Mouse (Mus musculus) adrenal gland, adult 8-10 months (tissue): ENCODE measurements around the gene Dnmbp. TPM values are rescaled to one million over a fixed set of nuclear protein-coding genes. Genes with fewer than 3 reads are reported as not detected.
"Not testable (repeated sequence)": the region's sequence is repeated elsewhere in the genome, so short reads cannot be mapped to it uniquely, and the experiment has no call there.

ENCODE experiments used
- DNase-seq: peaks from one replicate; pipeline ENCODE4 v3.0.0; 2022
- total RNA-seq, 4 experiments: library from RNA; stranded (reverse); gene quantifications; 2 replicates each; pipeline ENCODE4 v1.2.4; 2022

The Dnmbp gene
- total RNA-seq: 10 to 100 TPM; 15.2 to 24.8 (median 20.3) TPM

DNA sequence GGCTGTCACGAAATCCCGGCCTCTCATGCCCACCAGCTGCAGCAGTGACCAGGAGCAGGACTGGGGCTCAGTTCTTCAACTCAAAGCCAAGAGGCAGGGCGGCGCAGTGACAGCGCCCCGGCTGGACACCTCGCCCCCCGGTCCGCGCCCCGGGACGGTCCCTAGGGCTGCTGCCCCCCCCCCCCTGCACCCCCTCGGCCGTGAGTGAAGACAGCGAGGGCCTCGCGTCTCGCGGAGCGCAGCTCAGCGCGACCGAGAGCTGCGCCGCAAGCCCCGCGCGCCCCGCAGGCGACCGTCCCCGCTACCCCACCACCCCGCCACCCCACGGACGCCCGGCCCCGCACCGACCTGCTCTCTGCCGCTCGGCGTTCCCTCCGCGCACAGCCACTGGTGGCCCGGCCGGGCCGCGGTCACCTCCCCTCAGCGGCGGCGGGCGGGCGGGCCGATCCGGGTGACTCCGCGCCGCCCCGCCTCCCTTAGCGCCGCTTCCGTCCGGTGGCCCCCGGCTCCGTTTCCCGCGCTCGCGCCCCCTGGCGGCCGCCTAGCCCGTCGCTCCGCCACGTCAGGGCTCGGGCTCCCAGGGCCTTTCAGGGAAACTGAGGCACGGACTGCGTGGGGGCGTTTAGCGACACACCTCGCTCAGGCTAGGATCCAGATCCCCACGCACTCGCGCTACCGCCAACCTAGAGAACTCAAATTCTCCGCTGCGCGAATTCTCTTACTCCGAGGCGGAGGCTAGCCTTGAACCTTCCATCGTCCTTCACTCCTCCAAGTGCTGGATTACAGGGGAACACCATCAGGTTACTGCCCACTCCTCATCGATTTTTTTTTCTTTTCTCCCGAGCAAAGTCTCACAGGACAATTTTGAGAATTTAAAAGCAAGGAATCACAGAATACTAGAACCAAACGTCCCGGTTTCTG is at the start of gene Dnmbp:
TSS of gene Dnmbp (minus strand) at position 423 of the 921 bp plus-strand sequence.
- DNase-seq: peak; percentile 58

DNA sequence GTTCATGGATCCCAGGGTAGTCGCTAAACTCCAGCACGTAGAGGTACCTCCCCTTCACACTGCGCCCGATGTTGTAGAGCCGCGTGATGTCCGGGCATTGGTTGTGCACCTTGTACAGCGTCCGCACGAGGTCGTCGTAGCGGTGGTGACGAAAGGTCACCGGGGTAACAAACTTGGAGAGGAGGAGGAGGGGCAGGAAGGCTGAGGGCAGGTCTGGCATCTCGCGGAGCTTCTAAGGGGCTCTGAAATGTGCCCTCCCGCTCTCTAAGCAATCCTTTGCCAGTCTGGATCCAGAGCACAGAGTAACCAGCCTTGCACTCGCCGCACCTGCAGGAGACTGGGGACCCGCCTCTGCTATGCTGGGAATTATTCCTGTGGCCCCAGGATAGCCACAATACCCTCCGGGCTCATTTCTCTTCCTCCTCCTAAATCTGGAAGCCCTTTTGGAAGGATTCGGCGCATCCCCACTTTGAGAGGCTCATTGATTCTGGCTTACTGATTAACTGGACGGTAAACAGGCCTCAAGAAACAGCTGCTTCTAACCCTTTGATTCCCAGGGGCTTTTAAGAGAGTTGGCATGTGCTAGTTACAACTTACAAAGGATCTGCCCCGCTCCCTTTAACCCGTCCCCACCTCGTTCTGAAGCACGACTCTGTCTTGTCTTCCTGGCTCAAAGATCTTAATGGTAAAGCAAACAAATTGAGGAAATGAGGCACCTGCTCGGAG is 46.2 kb upstream of the Dnmbp start, which contains the start of gene Cpn1:
TSS of gene Cpn1 (minus strand) at position 488 of the 726 bp plus-strand sequence.
- no peak for DNase-seq

DNA sequence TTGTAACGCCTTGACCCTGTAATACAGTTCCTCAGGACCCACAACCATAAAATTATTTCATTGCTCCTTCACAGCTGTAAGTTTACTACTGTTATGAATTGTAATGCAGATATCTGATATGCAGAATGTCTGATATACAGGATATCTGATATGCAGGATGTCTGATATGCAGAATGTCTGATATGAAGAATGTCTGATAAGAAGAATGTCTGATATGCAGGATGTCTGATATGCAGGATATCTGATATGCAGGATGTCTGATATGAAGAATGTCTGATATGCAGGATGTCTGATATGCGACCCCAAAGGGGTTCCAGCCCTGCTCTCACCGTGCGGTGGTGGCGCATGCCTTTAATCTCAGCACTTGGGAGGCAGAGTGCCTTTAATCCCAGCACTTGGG is 42.0 kb upstream of the Dnmbp start:
- DNase-seq: no peak

DNA sequence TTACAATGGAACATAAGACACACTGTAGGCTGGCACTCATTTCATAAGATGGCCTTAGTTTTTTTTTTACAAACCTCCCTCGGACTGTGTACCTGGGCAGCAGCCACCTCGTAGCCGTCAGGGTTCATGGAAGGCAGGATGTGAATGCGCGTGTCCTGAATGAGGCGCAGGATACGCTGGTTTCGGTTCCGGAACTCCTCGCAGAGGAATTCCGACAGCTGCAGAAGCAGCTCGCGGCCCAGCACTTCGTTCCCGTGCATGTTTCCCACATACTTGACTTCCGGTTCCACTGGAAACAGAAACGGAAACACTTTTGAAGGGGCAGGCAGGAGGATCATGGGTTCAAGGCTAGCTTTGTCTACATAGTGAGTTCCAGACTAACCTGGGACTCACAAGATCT is 40.7 kb upstream of the Dnmbp start:
- DNase-seq: no peak

DNA sequence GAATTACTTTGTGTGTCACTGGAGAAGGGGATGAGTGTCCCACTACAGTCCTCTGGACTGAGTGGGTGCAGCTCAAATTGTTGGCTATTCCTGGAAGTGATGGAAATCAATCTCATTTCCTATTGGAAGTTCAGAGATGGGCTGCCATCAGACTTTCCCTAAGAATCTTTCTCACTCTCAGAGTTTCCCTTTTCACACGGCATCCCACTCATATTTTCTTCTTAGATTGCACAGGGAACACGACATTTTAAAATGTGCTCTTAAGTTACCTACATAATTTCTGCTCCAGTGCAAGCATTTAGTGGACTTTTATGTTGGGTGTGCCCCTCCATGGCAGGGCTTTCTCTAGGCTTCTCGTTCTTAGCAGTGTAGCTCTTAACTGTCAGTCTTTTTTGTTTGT is 37.8 kb upstream of the Dnmbp start:
- DNase-seq: no peak

DNA sequence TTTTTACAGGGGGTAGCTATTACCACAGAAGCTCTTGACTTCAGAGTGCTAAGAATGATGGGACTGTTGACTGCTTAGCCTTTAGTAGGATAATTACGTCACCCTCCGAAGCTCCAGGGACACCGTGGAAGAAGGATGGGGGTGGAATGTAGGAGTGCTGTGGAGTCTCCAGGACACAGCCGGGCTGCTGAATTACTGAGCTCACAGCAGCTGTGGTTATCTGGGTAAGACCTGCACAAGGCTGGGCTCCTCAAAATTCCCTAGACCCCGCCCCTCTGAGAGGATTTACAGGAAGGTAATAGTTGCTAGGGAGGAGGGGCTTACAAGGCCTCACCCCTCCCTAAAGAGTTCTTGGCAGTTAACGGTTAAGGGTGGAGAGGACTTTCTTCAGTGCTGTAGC is 36.7 kb upstream of the Dnmbp start:
- DNase-seq: no peak

DNA sequence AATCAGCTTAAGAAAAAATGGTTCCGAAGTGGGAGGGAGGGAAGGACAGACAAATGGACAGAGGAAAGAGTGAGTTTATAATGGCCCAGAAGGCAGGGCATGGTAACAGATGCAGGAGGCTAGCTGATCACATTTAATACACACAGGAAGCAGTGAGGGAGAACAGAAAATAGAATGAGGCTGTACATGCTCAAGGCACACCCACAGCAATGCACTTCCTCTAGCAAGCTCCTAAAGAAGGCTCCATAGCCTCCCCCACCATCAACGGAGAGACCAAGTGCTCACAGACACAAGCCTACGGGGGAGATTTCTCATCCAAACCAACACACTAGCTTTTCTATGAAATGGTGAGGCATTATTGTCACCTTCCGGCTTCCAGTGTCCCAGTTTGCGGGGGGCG is 34.2 kb upstream of the Dnmbp start:
- no peak for DNase-seq

DNA sequence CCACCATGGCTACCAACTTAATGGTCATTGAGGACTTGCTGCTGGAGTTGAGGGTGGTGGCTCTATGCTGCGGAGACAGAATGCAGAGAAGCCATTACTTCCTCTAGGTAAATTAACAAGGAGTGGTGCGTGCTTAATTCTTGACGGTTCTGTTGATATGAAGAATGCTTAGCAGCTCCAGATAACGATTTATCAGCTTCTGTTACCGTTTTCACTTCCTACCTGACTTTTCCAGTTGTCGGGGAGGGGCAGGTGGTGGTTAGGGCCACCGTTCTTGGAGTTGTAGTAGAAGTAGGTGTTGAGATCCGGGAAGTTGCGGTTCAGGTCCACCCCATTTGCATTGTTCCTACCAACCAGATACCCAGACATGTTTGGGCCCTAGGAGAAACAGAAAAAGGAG is 33.7 kb upstream of the Dnmbp start:
- no peak for DNase-seq

DNA sequence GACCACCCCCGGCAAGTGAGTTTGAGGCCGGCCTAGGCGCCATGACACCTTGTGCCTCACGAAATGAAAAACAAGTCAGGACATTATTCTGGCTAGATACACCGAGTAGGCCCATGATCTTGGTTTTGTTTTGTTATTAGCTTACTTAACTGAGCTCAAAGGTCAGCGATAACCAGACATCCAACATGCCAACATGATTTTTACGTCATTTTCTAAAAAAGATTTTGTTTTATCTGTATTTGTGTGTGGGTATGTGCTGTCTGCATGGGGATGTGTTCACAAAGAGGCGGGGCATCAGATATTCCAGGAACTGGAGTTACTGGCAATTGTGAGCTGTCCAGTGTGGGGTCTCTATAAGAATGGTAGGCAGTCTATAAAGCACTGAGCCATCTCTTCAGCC is 32.1 kb upstream of the Dnmbp start:
- no peak for DNase-seq

DNA sequence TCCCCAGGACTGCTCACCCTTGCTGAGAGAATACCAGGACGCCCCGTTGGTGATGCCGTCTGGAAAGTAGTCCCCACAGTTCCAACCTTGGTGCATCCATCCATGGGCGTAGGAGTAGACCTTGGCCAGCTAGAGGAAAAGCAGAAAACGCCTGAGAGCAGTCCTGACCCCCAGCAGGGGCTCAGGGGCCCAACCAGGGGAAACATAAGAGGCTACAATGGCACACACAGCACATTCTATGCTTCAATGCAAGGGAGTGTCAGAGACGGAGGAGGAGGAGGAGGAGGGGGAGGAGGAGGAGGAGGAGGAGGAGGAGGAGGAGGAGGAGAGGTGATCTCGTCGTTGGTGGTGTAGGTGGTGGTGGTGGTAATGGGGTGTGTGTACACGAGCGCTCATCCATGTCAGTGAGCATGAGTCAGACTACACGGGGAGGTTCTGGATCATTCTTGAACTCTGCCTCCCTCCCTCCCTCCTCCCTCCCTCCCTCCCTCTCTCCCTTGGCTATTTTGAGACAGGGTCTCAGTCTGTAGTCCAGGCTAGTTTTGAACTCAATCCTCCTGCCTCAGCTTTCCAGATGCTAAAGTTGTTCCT is 28.5 kb upstream of the Dnmbp start:
- DNase-seq: no peak

DNA sequence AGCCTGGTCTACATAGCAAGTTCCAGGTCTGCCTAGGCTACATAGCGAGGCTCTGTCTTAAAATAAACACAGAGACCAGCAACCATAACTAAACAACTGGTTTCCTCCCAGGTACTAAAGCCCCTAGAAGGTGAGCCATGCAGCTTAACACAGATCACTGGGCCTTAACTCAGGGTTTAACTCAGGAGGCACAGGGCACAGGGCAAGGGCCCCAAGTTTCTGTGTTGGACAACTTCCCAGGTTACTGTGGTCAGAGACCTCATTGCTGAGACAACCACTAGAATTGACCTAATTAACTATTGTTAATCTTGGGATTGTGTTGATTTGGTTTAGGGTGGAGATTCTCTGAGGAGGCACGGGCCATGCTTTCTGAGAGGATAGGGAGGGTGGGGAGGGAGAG is 26.5 kb upstream of the Dnmbp start:
- no peak for DNase-seq

DNA sequence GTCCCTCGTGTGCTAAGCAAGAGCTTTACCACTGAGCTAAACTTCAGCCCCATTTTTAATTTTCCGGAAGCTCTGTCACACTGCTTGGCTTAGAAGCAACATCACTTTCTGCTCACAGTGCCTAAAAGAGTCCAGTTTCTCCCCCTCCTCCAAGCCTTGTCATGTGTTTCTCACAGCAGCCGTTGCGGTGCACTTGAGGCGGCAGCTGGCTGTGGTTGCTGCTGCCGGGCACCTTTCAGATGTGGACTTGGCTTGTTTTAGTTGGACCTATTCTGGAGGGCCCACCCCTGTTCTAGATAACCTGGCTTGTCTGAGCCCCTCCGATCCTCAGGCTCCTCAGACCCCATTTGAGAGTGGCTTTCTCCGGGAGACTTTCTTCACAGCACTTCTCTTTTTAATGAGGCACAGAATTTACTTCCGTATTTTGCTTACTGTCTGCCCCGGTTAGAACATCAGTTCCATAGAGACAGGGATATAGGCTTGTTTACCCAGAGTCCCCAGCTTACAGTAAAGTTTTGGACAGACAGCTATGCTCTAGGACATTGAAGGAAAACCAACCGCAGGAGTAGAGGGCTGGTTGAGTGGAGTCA is 25.6 kb upstream of the Dnmbp start:
- DNase-seq: no peak

DNA sequence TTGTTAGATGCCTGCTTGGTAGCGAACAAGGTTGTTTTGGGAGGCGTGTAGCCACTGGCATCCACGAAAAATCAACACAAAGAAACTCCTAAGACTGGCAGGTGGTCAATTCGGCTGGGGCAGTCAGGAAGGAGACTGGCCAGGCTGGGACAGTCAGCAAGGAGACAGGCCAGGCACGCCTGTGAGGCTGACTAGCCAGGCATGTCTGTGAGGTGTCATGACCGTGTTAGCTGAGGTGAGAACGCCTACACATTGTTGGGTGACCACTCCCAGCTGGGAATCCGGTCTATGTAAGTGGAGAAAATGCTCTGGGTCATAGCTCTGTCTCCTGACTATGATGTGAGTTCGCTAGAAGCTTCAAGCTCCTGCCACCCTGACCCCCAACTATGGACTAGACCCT is 22.8 kb upstream of the Dnmbp start:
- DNase-seq: no peak

DNA sequence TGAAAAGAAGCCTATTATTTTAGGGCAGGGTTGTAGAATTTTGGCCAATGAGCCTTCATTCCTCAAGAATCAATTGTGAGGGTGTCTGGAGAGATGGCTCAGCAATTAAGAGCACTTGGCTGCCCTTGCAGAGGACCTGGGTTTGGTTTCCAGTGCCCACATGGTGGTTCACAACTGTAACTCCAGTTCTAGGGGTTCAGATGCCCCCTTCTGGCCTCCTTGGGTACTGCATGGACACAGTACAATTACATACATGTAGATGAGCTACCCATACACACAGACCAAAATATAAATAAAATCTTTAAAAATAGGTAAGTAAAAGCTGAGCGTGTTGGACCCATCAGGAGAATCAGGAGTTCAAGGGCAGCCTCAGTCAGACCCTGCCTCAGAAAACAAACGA is 21.2 kb upstream of the Dnmbp start:
- DNase-seq: no peak

DNA sequence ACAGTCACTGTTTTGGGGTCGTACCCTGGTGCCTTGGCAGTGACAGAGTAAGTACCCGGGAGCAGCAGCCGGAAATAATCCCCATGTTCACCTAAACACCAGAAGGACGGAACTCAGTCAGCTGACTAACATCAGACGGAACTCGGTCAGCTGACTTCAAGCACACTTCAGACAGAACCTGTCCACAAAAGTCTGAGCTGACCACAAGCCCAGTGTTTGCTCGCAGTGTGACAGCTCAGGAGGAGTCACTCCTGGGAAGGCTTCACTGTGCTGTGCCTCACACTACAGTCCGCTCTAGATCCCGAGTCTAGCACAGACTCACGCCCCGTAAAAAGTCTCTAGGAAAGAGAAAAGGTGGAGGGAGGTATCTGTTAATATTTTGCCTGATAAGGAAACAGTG is 20.0 kb upstream of the Dnmbp start:
- DNase-seq: no peak

DNA sequence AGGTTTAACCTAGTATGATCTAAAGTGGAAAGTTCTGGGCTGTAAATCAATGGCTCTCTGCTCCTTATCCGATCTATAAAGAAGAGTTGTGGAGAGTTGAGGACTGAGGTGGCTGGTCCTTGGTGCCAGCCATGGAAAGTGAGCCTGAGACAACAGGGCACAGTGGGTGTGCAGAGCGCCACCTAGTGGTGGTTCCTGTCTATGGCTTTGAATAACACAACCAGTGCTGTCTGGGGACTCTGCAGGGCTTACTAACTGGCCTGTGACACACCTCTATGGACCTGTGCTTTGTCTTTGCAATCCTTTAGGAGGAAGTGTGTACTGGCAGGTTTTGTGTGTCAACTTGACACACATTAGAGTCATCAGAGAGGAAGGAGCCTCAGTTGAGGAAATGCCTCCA is 19.2 kb upstream of the Dnmbp start:
- DNase-seq: peak; percentile 45

DNA sequence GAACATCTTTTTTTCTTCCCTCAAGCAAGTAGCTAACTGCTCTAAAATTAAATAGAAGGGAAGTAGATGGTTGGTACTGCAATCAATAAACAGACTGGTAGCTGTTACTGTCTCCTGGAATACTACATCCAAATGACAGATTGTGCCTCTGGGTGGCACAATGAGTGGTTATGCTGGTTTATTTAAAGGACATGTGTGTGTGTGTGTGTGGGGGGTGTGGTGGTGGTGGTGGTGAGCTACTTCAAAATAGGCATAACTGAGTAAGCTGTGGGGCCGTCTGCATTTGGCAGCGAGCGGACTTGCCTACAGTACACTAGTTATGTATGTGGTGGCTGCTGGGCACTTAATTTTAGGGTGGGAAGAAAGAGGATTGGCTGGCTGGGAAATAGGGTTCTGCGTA is 17.9 kb upstream of the Dnmbp start:
- no peak for DNase-seq

DNA sequence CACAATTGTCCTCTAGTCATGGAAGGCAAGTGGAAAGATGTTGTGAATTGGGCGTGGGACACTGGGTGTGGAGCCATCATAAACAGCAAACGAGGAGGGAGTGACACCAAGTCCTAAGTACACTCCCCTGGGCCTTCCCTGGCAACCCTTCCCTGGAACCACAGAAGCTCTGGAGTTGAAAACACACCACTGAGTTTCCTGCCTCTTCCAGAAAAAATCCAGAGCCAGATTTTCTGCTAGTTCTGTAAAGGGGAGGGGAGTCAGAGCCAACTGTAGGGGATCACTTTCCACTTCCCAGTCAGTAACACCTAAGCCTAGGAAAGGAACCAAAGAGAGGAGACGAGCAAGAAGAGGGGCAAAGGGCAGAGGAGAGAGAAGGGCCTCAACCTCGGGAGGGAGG is 17.4 kb upstream of the Dnmbp start:
- no peak for DNase-seq

DNA sequence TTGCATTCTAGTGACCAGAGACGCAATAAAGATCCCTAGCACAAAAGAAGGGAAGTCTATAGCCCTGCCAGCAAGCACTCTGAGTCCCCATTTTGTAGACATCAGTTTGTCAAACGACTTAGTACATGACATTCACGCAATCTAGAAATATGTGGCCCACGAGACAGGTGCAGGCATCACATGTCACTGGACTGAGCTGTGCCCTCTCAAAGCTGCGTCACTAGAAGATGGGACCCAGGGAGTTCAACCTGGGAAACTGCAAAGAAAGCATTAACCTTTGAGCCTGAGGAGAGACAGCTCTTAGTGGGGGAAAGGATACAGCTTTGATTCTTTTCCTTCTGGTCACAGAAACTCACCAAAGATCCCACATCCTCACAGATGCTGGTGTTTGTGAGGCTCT is 15.3 kb upstream of the Dnmbp start:
- no peak for DNase-seq

DNA sequence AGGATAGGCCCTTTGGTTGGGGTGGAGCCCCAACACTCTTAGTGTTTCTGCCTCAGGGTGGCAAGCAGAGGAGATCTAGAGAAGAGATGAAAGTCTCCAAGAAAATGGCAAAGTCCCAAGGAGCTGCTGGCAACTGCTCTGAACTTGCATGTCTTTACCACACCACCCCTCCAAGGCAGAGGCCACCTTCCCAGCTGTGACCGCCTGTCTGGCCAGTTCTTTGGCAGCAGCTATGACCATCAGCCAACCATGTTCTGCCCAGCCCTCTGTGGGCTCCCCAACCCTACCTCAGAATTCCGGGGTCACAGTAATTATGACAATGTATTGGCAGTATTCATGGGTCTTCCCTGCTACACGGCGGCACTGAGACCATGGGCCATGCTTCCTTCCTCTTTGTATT is 14.9 kb upstream of the Dnmbp start:
- no peak for DNase-seq

DNA sequence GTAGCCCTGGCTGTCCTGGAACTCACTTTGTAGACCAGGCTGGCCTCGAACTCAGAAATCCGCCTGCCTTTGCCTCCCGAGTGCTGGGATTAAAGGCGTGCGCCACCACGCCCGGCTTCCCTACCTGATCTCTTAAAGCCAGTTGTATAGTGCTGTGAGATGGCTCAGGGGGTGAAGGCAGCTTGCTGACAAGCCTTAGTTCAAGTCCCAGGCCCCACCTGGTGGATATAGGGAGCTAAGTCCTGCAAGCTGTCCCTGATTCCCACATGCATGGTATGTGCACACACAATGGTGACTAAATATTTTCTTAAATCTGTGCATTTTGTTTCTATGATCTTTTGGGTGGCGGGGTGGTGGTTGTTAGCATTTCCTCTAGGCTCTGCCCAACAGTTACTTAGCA is 12.9 kb upstream of the Dnmbp start:
- not testable (repeated sequence) for DNase-seq

DNA sequence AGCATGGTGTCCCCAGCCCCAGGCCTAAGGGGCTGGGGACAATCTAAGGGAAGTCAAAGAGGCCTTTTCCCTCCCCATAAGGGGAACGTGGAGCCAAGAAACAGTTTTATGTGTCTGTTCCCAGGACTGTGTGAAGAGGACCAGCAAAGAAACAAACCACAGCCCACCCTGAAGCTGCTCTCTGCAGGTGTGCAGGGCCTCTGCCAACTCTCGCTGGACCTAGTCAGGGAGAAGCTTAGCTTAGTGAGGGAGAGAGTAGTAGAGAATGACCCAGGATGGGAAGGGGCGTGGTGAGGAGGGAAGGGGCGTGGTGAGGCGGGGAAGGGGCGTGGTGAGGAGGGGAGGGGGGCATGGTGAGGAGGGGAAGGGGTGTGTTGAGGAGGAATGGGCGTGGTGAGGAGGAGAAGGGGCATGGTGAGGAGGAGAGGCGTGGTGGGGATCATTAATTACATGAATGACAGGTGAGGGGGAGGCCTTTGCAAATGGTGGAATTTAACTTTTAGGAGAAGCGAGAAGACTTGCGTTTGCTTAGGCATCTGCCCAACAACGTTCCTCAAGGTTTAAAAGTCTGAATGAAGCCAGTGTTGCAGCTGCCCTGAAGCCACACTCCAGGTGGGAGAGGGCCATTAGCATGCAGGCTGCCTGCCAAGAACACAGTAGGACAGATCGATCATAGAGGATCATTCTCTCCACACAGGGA is 9.3 kb upstream of the Dnmbp start:
- DNase-seq: no peak
